Mouse (Mus musculus): ENCODE data around the gene Chic2.

The Chic2 gene

DNA sequence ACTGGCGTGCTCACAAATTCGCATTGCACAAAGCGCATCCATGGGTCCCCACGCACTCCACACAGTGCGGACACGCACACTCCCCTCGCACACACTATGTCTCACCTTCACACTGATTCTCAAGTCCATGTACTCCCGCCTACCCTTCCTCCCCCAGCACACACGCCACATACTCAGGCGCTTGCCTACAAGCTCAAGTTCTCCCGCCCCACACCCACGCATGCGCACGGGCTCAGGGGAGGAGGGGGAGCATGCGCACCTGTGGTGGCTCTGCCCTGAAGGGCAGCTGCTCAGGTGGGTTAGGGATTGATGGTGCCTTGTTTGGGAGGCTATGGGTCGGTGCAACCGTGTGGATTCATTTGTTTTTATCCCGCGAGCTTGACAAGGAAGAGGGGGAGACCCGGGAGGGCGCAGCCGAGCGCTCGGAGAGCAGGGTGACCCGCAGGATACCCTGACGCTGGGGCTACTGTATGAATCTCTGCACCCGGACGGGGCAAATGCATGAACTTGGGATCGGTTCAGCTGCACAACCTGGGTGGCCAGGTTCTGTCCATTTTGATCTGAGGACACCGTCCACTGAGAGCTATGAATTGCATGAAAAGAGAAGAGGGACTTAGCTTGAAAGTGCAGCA lies 22.7 kb upstream of the Chic2 start:
- peak; percentile 95 for DNase-seq (ENCODE audit: low read depth, low spot score)

GRCm38 (mm10) chr5:75066715-75067114 lies 22.1 kb upstream of the Chic2 start:
- DNase-seq (ENCODE audit: low read depth, low spot score) = no peak

DNA sequence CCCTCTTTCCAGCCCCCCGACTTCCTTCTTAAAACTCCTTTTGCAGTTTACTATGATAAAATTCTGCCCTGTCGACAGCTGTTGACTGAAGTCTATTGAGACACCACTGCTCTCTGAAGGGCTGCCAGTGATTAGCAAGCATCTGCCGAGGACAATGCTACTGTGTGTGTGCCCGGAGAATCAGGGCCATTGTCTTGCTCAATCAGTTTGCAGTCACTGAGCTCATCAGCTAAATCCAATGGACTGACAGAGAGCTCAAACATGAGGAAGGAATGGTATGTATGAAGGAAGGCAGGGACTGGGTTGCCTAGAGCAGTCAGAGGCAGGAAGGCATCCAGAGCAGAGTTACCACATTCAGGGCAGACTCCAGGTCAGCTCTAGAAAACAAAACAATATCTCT lies 18.6 kb upstream of the Chic2 start:
- no peak for DNase-seq (ENCODE audit: low read depth, low spot score)

- DNase-seq (ENCODE audit: low read depth, low spot score) = no peak
Observed at GRCm38 (mm10) chr5:75051109-75051508, 6.5 kb upstream of the Chic2 start.

GRCm38 (mm10) chr5:75046681-75047321 lies 2.2 kb upstream of the Chic2 start:
- no peak for DNase-seq (ENCODE audit: low read depth, low spot score)

DNA sequence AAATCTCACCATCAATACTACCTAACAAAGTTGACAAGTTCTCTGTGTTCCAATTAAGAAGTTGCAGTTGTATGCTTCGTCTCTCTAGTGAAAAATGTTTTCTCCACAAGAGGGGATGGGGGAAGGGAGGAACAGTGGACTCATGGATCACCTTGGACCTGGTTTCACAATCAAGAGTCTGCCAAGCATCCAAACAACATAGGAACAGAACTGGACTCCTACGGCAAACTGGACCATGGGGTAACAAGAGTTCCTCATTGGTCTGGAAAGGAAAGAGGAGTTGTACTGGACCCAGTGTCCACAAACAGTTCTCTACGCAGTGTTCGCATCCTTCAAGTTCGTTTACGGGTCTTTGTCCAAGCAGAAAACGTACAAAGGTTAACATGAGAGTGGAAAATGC lies 797 bp upstream of the Chic2 start:
- no peak for DNase-seq (ENCODE audit: low read depth, low spot score)

DNA sequence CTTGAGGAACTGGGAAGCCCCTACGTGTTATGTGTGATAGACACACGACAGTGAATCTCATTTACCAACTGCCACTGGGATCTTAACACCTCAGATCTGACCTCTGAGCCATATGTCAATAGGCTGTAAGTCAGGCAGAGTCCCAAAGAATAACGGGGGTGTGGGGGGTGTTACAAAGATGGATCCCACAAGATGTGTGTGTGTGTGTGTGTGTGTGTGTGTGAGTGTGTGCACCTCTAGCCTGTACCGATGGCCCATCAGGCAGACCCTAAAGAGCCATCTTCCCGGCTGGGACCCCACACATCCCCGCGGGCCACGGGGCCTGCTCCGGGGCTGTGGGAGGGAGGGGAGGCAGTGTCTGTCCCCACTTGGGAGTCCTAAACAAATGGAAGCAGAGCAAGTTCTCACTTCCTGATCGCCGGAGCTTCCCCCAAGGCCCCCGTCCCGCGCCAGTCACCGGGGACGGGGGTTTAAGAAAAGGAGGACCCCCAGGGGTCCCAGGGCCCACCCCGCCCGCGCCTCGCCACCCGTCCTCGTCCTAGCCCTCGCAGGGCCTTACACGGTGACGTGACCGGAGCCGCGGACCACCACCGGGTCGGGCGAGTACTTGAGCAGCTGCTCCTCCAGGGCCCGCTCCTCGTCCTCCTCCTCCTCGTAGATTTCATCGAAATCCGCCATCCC lies 813 bp downstream of the Chic2 start:
- DNase-seq (ENCODE audit: low read depth, low spot score) = peak; percentile 42

DNA sequence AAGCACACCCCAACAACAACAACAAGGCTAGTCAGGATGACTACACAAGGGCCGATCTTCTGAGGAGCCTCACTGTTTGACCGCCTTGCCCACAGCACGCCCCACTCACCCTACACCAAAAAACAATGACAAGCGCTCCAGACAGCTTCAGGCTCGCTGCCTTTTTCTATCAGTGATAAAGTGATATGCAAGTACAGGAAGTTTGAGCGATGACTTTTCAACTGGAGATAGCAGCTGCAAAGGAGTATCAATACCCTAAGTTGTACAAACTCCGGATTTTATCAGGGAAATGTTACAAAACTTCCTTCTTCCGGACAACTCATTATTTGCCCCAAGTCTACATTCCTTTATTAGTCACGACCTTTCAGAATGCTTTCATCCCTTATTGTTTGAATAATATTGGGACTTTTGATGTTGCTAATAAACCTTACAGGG lies 1.5 kb downstream of the Chic2 start:
- no peak for DNase-seq (ENCODE audit: low read depth, low spot score)

- DNase-seq (ENCODE audit: low read depth, low spot score) = no peak
Observed at GRCm38 (mm10) chr5:75039307-75039706, 5.3 kb downstream of the Chic2 start.

- DNase-seq (ENCODE audit: low read depth, low spot score) = no peak
Observed at GRCm38 (mm10) chr5:75035475-75035874, 9.1 kb downstream of the Chic2 start.

- no peak for DNase-seq (ENCODE audit: low read depth, low spot score)
Observed at GRCm38 (mm10) chr5:75014768-75015167, 29.8 kb downstream of the Chic2 start.

GRCm38 (mm10) chr5:75012771-75013421 lies 31.7 kb downstream of the Chic2 start:
- DNase-seq (ENCODE audit: low read depth, low spot score) = peak; percentile 86

DNA sequence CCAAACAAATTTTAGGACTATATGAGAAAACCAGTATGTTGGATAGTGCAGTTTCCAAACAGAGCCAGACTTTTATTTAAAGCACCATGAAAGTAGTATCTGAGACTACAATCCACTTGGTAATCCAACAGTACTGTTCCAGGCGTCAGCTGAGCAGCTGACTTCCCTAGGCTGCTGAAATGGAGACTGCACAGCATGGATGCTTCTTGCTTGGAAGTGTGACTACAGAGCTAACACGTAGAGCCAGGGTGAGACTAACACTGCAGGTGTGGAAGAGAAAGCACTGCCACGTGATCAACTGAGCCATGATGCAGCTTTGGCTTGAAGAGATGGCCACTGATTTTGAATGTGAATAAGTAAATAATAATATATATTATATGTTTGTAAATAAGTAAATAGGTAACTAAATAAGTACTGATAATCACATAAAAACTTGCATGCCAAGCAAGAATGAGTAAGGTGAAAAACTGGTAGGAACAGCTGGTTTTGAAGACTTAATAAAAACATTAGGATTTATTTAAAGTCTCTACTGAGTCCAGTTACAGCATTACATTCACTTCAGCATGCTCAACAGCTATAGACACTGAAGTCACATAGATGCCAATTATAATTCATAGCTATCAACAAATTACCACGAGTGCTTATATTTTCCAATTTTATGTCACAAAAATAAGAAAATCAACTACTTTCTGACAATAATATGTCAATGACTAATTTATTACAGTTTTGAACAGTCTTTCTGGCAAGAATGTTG lies 32.4 kb downstream of the Chic2 start:
- peak; percentile 22 for DNase-seq (ENCODE audit: low read depth, low spot score)

- DNase-seq (ENCODE audit: low read depth, low spot score) = no peak
Observed at GRCm38 (mm10) chr5:75004755-75005154, 39.8 kb downstream of the Chic2 start.

- DNase-seq (ENCODE audit: low read depth, low spot score) = no peak
Observed at GRCm38 (mm10) chr5:75002109-75002508, 42.5 kb downstream of the Chic2 start.

DNA sequence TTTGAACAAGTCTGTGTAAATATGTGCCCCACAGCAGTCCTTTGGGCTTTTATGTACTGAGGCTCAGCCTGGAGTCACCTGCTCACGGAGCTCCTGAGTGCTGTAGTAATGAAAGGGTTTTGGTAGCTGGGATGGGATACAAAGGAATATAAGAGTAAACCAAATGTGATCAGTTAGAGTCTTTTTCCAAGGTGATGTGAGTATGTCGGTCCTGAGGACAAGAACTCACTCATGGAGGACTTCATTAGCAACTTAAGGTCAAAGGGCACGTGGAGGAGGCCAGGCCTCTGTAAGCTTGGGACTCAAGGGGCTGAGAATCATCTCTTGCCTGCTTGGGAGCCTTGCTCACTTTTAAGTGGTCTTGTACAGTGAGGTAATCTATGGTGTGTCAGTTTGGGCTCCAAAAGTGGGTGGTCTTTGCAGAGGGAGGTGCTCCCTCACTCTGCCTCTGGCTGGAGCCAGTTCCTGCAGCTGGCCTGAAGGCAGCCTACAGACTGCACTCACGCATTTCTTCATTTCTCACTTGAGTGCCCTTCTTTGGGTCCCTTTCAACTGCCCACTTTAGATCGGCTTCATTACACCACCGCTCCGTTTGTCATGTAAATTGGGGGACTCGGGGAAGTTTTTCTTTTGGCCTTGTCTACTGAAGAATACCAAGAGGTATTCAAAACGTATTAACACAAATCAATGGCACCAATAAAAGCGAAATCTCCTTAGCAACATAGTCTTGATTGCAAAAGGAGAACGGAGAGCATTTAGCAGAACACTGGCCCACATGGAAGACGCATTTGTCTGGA lies 45.7 kb downstream of the Chic2 start:
- peak; percentile 76 for DNase-seq (ENCODE audit: low read depth, low spot score)

DNA sequence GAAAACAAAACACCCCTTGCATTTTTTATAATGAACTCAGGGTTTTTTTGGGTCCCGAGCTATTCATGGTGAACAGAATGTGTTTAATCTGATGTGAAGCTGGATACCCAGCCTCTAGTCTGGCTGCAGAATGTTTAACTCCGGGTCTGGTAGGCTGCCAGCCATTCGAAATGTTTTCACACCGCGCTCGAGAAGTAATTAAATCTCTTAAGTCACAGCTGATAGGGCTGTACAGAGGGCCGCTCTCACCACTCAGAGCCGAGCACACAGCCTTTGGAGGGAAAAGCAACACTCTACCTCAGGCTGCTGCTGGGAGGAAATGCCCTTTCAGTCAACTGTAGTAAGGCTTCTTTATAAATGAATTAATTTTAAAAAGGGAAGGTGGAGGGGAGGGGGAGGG lies 49.6 kb downstream of the Chic2 start:
- no peak for DNase-seq (ENCODE audit: low read depth, low spot score)

DNA sequence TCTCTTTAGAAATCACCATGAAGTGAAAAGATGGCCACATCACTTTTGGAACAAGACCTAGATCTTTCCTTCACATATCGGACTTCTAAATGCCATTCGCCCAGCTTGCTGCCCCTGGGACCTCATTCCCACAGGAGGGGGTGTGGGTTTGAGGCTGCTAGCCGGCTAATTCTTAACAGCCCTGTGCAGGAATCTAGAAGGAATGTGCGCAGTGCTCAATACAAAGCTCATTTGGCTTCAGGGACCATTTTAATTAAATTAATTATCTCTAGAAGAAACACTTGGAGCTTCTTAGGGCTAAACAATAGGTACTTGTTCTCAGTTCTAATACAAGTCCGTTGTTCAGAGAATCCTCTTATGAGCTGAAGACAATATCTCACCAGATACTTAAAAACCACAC lies 60.5 kb downstream of the Chic2 start:
- DNase-seq (ENCODE audit: low read depth, low spot score) = no peak

GRCm38 (mm10) chr5:74980574-74980973 lies 64.0 kb downstream of the Chic2 start:
- no peak for DNase-seq (ENCODE audit: low read depth, low spot score)

- no peak for DNase-seq (ENCODE audit: low read depth, low spot score)
Observed at GRCm38 (mm10) chr5:74980154-74980553, 64.4 kb downstream of the Chic2 start.

- no peak for DNase-seq (ENCODE audit: low read depth, low spot score)
Observed at GRCm38 (mm10) chr5:74979586-74979985, 65.0 kb downstream of the Chic2 start.
